In the genomic region with DNA sequence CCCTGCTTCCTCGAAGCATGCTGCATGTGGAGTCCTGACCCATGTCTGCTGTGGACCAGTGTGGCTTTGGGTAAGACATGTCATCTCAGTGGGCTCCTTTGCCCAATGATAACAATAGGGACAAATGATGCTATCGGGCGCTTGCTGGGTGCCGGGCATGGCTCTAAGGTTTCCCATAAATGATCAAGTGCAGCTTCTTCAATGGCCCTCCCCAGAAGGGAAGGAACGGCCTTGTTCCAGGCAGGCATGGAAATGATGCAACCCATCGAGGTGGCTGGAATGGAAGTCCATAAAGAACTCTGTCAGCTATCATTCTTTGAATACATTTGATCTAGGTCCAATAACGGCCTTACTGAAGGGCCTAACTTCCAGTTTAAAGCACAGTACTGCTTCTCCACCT, we compare ENCODE assay signal across 28 mouse cellular contexts. TPM values are rescaled to one million over a fixed set of nuclear protein-coding genes. Genes with fewer than 3 reads are reported as not detected.
DNase-seq lines count a peak whose midpoint lies in the region; ATAC-seq and TF ChIP-seq lines count a peak whose summit lies in the region.
"Had no signal": no experiment of that assay in that cellular context is flagged by ENCODE, and none has a peak within 500 bp of the region (broad histone marks: within the 10 kb centered on the region; RNA-seq: fewer than 3 reads in every experiment).

No protein-coding gene starts in this region.

- no peaks in the 10 kb centered on the region for H3K27me3 ChIP-seq in embryonic facial prominence, embryonic 15.5 days
- no peaks in the 10 kb centered on the region for H3K27me3 ChIP-seq in embryonic facial prominence, embryonic 10.5 days (replicated peaks; ENCODE audit: low read depth, poor library complexity, severe bottlenecking)
- no peaks in the 10 kb centered on the region for H3K27me3 ChIP-seq in hindbrain, embryonic 10.5 days (ENCODE audit: insufficient read depth, poor library complexity, severe bottlenecking)
- no peaks in the 10 kb centered on the region for H3K27me3 ChIP-seq in hindbrain, postnatal 0 days (ENCODE audit: insufficient read depth, low read length)
- no peaks in the 10 kb centered on the region for H3K27me3 ChIP-seq in testis, adult 2 months (ENCODE audit: control insufficient read depth, insufficient read depth, low read length)
- no peaks in the 10 kb centered on the region for H3K27me3 ChIP-seq in forebrain, embryonic 12.5 days
- H3K27me3 ChIP-seq in liver, embryonic 11.5 days (replicated peaks; ENCODE audit: control insufficient read depth, insufficient read depth, low read length) = no peaks in the 10 kb centered on the region
- H3K27me3 ChIP-seq: CH12.LX; embryonic facial prominence, embryonic 13.5 days; forebrain, embryonic 13.5 days; heart, embryonic 13.5 days; hindbrain, embryonic 13.5 days had no signal

- no peaks in the 10 kb centered on the region for H3K9me3 ChIP-seq in embryonic facial prominence, embryonic 15.5 days (replicated peaks)
- no peaks in the 10 kb centered on the region for H3K9me3 ChIP-seq in embryonic facial prominence, embryonic 10.5 days
- H3K9me3 ChIP-seq in hindbrain, embryonic 10.5 days = no peaks in the 10 kb centered on the region
- no peaks in the 10 kb centered on the region for H3K9me3 ChIP-seq in hindbrain, postnatal 0 days (ENCODE audit: low read length)
- H3K9me3 ChIP-seq in forebrain, embryonic 12.5 days = no peaks in the 10 kb centered on the region
- no peaks in the 10 kb centered on the region for H3K9me3 ChIP-seq in liver, embryonic 11.5 days (ENCODE audit: control insufficient read depth, low read length)
- H3K9me3 ChIP-seq: embryonic facial prominence, embryonic 13.5 days; forebrain, embryonic 13.5 days; G1E; heart, embryonic 10.5 days; heart, embryonic 13.5 days; hindbrain, embryonic 13.5 days had no signal

- no peak for ATAC-seq in embryonic facial prominence, embryonic 15.5 days (ENCODE audit: insufficient number of reproducible peaks, low FRiP score, low TSS enrichment, low read depth)
- no peak for ATAC-seq in hindbrain, postnatal 0 days
- ATAC-seq in forebrain, embryonic 12.5 days (ENCODE audit: low FRiP score) = no peak
- ATAC-seq in liver, embryonic 11.5 days (replicated peaks; ENCODE audit: low FRiP score) = no peak
- ATAC-seq: forebrain, embryonic 13.5 days; forebrain, embryonic 16.5 days; hindbrain, embryonic 16.5 days; inflammation-experienced regulatory T-cells, adult 6 months; intestine, embryonic 16.5 days had no signal

- 0 out of 2 replicates have a peak overlapping the region, but pooled peaks have one; percentile 22 for H3K27ac ChIP-seq in embryonic facial prominence, embryonic 15.5 days (replicated peaks)
- no peak overlapping the region for H3K27ac ChIP-seq in embryonic facial prominence, embryonic 10.5 days (replicated peaks)
- H3K27ac ChIP-seq in hindbrain, embryonic 10.5 days = 0 out of 2 replicates have a peak overlapping the region, but pooled peaks have one; percentile 12
- H3K27ac ChIP-seq in hindbrain, postnatal 0 days = no peak overlapping the region
- no peak overlapping the region for H3K27ac ChIP-seq in testis, adult 2 months (ENCODE audit: control insufficient read depth, insufficient read depth, low read depth, low read length)
- no peak overlapping the region for H3K27ac ChIP-seq in forebrain, embryonic 12.5 days
- H3K27ac ChIP-seq in liver, embryonic 11.5 days (ENCODE audit: low read depth, low read length) = no peak overlapping the region
- H3K27ac ChIP-seq: forebrain, embryonic 13.5 days; heart, adult 2 months; heart, embryonic 10.5 days; heart, embryonic 13.5 days; hindbrain, embryonic 13.5 days had no signal

- H3K4me1 ChIP-seq in embryonic facial prominence, embryonic 15.5 days = peaks cover 26% of the 10 kb centered on the region
- peaks cover 14% of the 10 kb centered on the region; the same call in 1 of the 2 replicates for H3K4me1 ChIP-seq in embryonic facial prominence, embryonic 10.5 days
- H3K4me1 ChIP-seq in hindbrain, embryonic 10.5 days (replicated peaks) = peaks cover 5% of the 10 kb centered on the region; the same call in 1 of the 2 replicates
- no peaks in the 10 kb centered on the region for H3K4me1 ChIP-seq in hindbrain, postnatal 0 days (ENCODE audit: insufficient read depth, low read length)
- no peaks in the 10 kb centered on the region for H3K4me1 ChIP-seq in testis, adult 2 months (ENCODE audit: control insufficient read depth, insufficient read depth, low read length)
- H3K4me1 ChIP-seq in forebrain, embryonic 12.5 days = no peaks in the 10 kb centered on the region
- H3K4me1 ChIP-seq in liver, embryonic 11.5 days (replicated peaks; ENCODE audit: control insufficient read depth, insufficient read depth, low read length) = no peaks in the 10 kb centered on the region
- H3K4me1 ChIP-seq: forebrain, embryonic 13.5 days had no signal

- no peak overlapping the region for H3K9ac ChIP-seq in embryonic facial prominence, embryonic 15.5 days
- H3K9ac ChIP-seq in hindbrain, postnatal 0 days (replicated peaks; ENCODE audit: low read length) = no peak overlapping the region
- H3K9ac ChIP-seq in forebrain, embryonic 12.5 days = no peak overlapping the region
- no peak overlapping the region for H3K9ac ChIP-seq in liver, embryonic 11.5 days (ENCODE audit: low read depth, low read length)
- H3K9ac ChIP-seq: embryonic facial prominence, embryonic 13.5 days; forebrain, embryonic 13.5 days; heart, embryonic 13.5 days; hindbrain, embryonic 13.5 days had no signal

- no peaks in the 10 kb centered on the region for H3K36me3 ChIP-seq in embryonic facial prominence, embryonic 15.5 days
- 0 out of 2 replicates have a peak, but pooled peaks cover 4% of the 10 kb centered on the region for H3K36me3 ChIP-seq in embryonic facial prominence, embryonic 10.5 days (replicated peaks)
- no peaks in the 10 kb centered on the region for H3K36me3 ChIP-seq in hindbrain, embryonic 10.5 days
- H3K36me3 ChIP-seq in hindbrain, postnatal 0 days (ENCODE audit: insufficient read depth, low read length) = no peaks in the 10 kb centered on the region
- H3K36me3 ChIP-seq in testis, adult 2 months (ENCODE audit: control insufficient read depth, insufficient read depth, low read length) = no peaks in the 10 kb centered on the region
- H3K36me3 ChIP-seq in forebrain, embryonic 12.5 days (replicated peaks) = no peaks in the 10 kb centered on the region; the same call in 1 of the 2 replicates
- H3K36me3 ChIP-seq in liver, embryonic 11.5 days (ENCODE audit: control insufficient read depth, insufficient read depth, low read length) = no peaks in the 10 kb centered on the region
- H3K36me3 ChIP-seq: embryonic facial prominence, embryonic 13.5 days; G1E; heart, embryonic 10.5 days; hindbrain, embryonic 13.5 days had no signal

- no peak overlapping the region for H3K4me2 ChIP-seq in embryonic facial prominence, embryonic 15.5 days (replicated peaks)
- no peak overlapping the region for H3K4me2 ChIP-seq in hindbrain, postnatal 0 days (ENCODE audit: low read depth, low read length)
- no peak overlapping the region for H3K4me2 ChIP-seq in forebrain, embryonic 12.5 days
- no peak overlapping the region for H3K4me2 ChIP-seq in liver, embryonic 11.5 days
- H3K4me2 ChIP-seq: embryonic facial prominence, embryonic 13.5 days; forebrain, embryonic 13.5 days; heart, embryonic 13.5 days; hindbrain, embryonic 13.5 days had no signal

- no peak for TF ChIP-seq POLR2A in testis, adult 2 months (IDR thresholded peaks at IDR 0.05; ENCODE audit: control insufficient read depth, low read depth, low read length)

- DNase-seq in embryonic facial prominence, embryonic 10.5 days (ENCODE audit: low spot score) = no peak
- no peak for DNase-seq in hindbrain, embryonic 10.5 days (ENCODE audit: low spot score)
- DNase-seq in hindbrain, postnatal 0 days (ENCODE audit: low spot score) = no peak
- no peak for DNase-seq in testis, postnatal 14 days (ENCODE audit: low spot score)
- DNase-seq in liver, embryonic 11.5 days (ENCODE audit: low spot score) = no peak
- DNase-seq: adrenal gland, adult 2 months; adrenal gland, postnatal 14 days; B cell, adult 2 months; cerebellum, adult 11 months; cerebellum, adult 2 months; cerebellum, adult 9-11 months; cerebellum, postnatal 25 days; gastrocnemius, postnatal 25 days; heart, adult 2 months had no signal

- no peak overlapping the region for H3K4me3 ChIP-seq in embryonic facial prominence, embryonic 15.5 days (replicated peaks)
- H3K4me3 ChIP-seq in embryonic facial prominence, embryonic 10.5 days = no peak overlapping the region
- no peak overlapping the region for H3K4me3 ChIP-seq in hindbrain, embryonic 10.5 days
- H3K4me3 ChIP-seq in hindbrain, postnatal 0 days (ENCODE audit: low read length) = no peak overlapping the region
- H3K4me3 ChIP-seq in testis, adult 2 months (ENCODE audit: control insufficient read depth, low read depth, low read length) = peak overlapping the region; percentile 52
- H3K4me3 ChIP-seq in forebrain, embryonic 12.5 days (replicated peaks) = no peak overlapping the region
- no peak overlapping the region for H3K4me3 ChIP-seq in liver, embryonic 11.5 days (ENCODE audit: low read depth, low read length)
- H3K4me3 ChIP-seq: embryonic facial prominence, embryonic 13.5 days; forebrain, embryonic 13.5 days; heart, adult 2 months; heart, embryonic 10.5 days; heart, embryonic 13.5 days; hindbrain, embryonic 13.5 days had no signal

- WGBS in embryonic facial prominence, embryonic 15.5 days = 81% methylated on average over 7 of the region's 7 CpGs
- 92% methylated on average over 7 of the region's 7 CpGs for WGBS in embryonic facial prominence, embryonic 10.5 days
- WGBS in hindbrain, embryonic 10.5 days = 92% methylated on average over 7 of the region's 7 CpGs
- 87% methylated on average over 7 of the region's 7 CpGs for WGBS in hindbrain, postnatal 0 days
- WGBS in forebrain, embryonic 12.5 days = 90% methylated on average over 7 of the region's 7 CpGs
- 88% methylated on average over 7 of the region's 7 CpGs for WGBS in liver, embryonic 11.5 days

- no peak for TF ChIP-seq CTCF in hindbrain, postnatal 0 days (IDR thresholded peaks at IDR 0.05; ENCODE audit: low read depth)
- no peak for TF ChIP-seq CTCF in testis, adult 2 months (IDR thresholded peaks at IDR 0.05; ENCODE audit: control insufficient read depth, insufficient read depth, insufficient replicate concordance, low read depth, low read length)

RNA-seq across cellular contexts. Expression of a gene that starts 36.6 kb away (rescaled TPM):
- polyA plus RNA-seq in embryonic facial prominence, embryonic 15.5 days (2015; fragmentation: Nextera tagmentation; extraction: Ambion mirVana) = 10.3 and 11.0 TPM in 2 replicates
- polyA plus RNA-seq in embryonic facial prominence, embryonic 10.5 days (2016; fragmentation: Nextera tagmentation; extraction: Ambion mirVana) = 7.4 and 7.5 TPM in 2 replicates
- 5.0 and 6.3 TPM in 2 replicates for polyA plus RNA-seq in hindbrain, embryonic 10.5 days (2016; fragmentation: Nextera tagmentation; extraction: Ambion mirVana)
- 1.5 and 1.6 TPM in 2 replicates for total RNA-seq in hindbrain, postnatal 0 days (2014; rRNA removed)
- polyA plus RNA-seq in hindbrain, postnatal 0 days (2015; fragmentation: Nextera tagmentation; extraction: Ambion mirVana) = 1.7 and 1.9 TPM in 2 replicates
- 9.1 and 10.7 TPM in 2 replicates for polyA plus RNA-seq in testis, adult 2 months (2012; rRNA removed)
- 3.5 and 4.1 TPM in 2 replicates for polyA plus RNA-seq in forebrain, embryonic 12.5 days (2016; fragmentation: Nextera tagmentation; extraction: Ambion mirVana)
- 3.9 and 4.0 TPM in 2 replicates for polyA plus RNA-seq in liver, embryonic 11.5 days (2014; fragmentation: Nextera tagmentation; extraction: Ambion mirVana)

Comparison
In these comparisons a context has a peak if more than half of its experiments do, and no peak if none do; other contexts are left out.
1. H3K27ac ChIP-seq: peak in embryonic facial prominence, embryonic 15.5 days (single experiment) and hindbrain, embryonic 10.5 days (single experiment); none in embryonic facial prominence, embryonic 10.5 days (single experiment), hindbrain, postnatal 0 days (single experiment), testis, adult 2 months (single experiment), forebrain, embryonic 12.5 days (single experiment) and liver, embryonic 11.5 days (single experiment).